Mouse (Mus musculus) G1E (cell line): Measurements from ENCODE around the gene Cenpb. TPM values are rescaled to one million over a fixed set of nuclear protein-coding genes. Genes with fewer than 3 reads are reported as not detected.

Source experiments
- ATAC-seq: 2 replicates; pipeline ENCODE4 v1.8.0; 2016; ENCODE audit warnings: mild to moderate bottlenecking; ENCODE audit not compliant: insufficient number of reproducible peaks, poor library complexity, low FRiP score, severe bottlenecking; ENCODE audit errors: extremely low read depth
- DNase-seq: peaks from one replicate; pipeline ENCODE4 v3.0.0; 2012; ENCODE audit warnings: low spot score
- H3K27me3 ChIP-seq: 2 replicates; pipeline ENCODE4 v1.6.1; 2012; ENCODE audit warnings: mild to moderate bottlenecking, low read length, inconsistent platforms; ENCODE audit not compliant: insufficient read depth
- H3K36me3 ChIP-seq: replicated peaks from 2 replicates; pipeline ENCODE3; 2012; ENCODE audit warnings: mild to moderate bottlenecking, inconsistent platforms
- H3K4me1 ChIP-seq: 2 replicates; pipeline ENCODE4 v1.6.1; 2012; ENCODE audit warnings: low read depth, low read length, inconsistent platforms, mixed read lengths; ENCODE audit not compliant: insufficient read depth
- H3K4me3 ChIP-seq: 2 replicates; pipeline ENCODE4 v1.5.1; 2012; ENCODE audit warnings: low read depth, mild to moderate bottlenecking, inconsistent platforms, low read length, moderate library complexity, mixed read lengths
- H3K9me3 ChIP-seq: replicated peaks from 2 replicates; pipeline ENCODE4 v1.6.1; 2012; ENCODE audit warnings: inconsistent platforms
- CTCF ChIP-seq: IDR thresholded peaks from 2 replicates; pipeline ENCODE4 v1.5.1; 2012; ENCODE audit warnings: low read depth, low read length, inconsistent platforms, mixed read lengths
- GATA1 ChIP-seq: IDR thresholded peaks from 2 replicates; pipeline ENCODE4 v1.6.1; 2012; ENCODE audit warnings: borderline replicate concordance, low read length, inconsistent platforms, mixed read lengths
- GATA2 ChIP-seq: IDR thresholded peaks from 2 replicates; pipeline ENCODE4 v1.6.1; 2012; ENCODE audit warnings: low read depth, low read length, inconsistent platforms, borderline replicate concordance
- POLR2AphosphoS5 ChIP-seq: IDR thresholded peaks from 2 replicates; pipeline ENCODE4 v1.6.1; 2012; ENCODE audit warnings: low read depth, low read length, inconsistent platforms; ENCODE audit not compliant: insufficient replicate concordance
- TAL1 ChIP-seq: conservative IDR thresholded peaks from 2 replicates; pipeline ENCODE4 v1.6.1; 2012; ENCODE audit warnings: low read depth, low read length, inconsistent platforms, mixed read lengths
- polyA plus RNA-seq: library from polyadenylated mRNA; stranded (reverse); fragments of >175 nt; gene quantifications from 2 replicates; pipeline ENCODE4 v1.2.3, GENCODE M21; 2012
- total RNA-seq, 2 experiments: library from RNA; stranded (forward) in 1 of 2; stranded (reverse) in 1 of 2; fragments of 200-1000 nt in 1 of 2; fragments of >200 nt in 1 of 2; fragmentation: Nextera tagmentation in 1 of 2; gene quantifications; 2 replicates each; pipeline ENCODE4 v1.2.3; 2014 to 2017

Cenpb gene
- total and polyA plus RNA-seq, 3 experiments, result 5.6 to 29.5 (median 7.4) TPM

- H3K4me3 ChIP-seq, result no peak overlapping the region
- ATAC-seq, result no peak
- no peak for TF ChIP-seq TAL1
- no peak for TF ChIP-seq POLR2AphosphoS5
- no peak for TF ChIP-seq GATA1
- TF ChIP-seq CTCF, result no peak
- no peak for TF ChIP-seq GATA2
- H3K9me3 ChIP-seq, result no peaks in the 10 kb centered on the region
- H3K4me1 ChIP-seq, result peaks cover 72% of the 10 kb centered on the region
- no peak for DNase-seq
- peaks cover 5% of the 10 kb centered on the region for H3K36me3 ChIP-seq
- H3K27me3 ChIP-seq, result peaks cover 2% of the 10 kb centered on the region; the same call in 1 of the 2 replicates
Measured at GRCm38 (mm10) chr2:131132111-131132888, 47.6 kb downstream of the Cenpb start.

- Histone ChIP-seq H3K4me1 (peaks cover 73% of the 10 kb centered on the region), H3K4me3 (no peak overlapping the region)
- no peak for TF ChIP-seq TAL1
- TF ChIP-seq CTCF, result no peak
- no peak for TF ChIP-seq GATA2
- no peak for TF ChIP-seq GATA1
- no peak for TF ChIP-seq POLR2AphosphoS5
Measured at GRCm38 (mm10) chr2:131130849-131131248, 49.0 kb downstream of the Cenpb start.

GRCm38 (mm10) chr2:131129836-131130235 lies 50.0 kb downstream of the Cenpb start:
- no peak for TF ChIP-seq CTCF
- no peak for TF ChIP-seq POLR2AphosphoS5
- no peak for TF ChIP-seq GATA1
- TF ChIP-seq TAL1, result no peak
- TF ChIP-seq GATA2, result no peak
- ATAC-seq, result no peak
- Histone ChIP-seq H3K4me1 (peaks cover 70% of the 10 kb centered on the region), H3K4me3 (no peak overlapping the region), H3K36me3 (peaks cover 4% of the 10 kb centered on the region), H3K27me3 (peaks cover 11% of the 10 kb centered on the region; the same call in 1 of the 2 replicates), H3K9me3 (no peaks in the 10 kb centered on the region)
- DNase-seq, result no peak

More at GRCm38 (mm10) chr2:131130849-131131248, 49.0 kb downstream of the Cenpb start:
- Histone ChIP-seq H3K27me3 (peaks cover 6% of the 10 kb centered on the region; the same call in 1 of the 2 replicates), H3K36me3 (peaks cover 5% of the 10 kb centered on the region), H3K9me3 (no peaks in the 10 kb centered on the region)
- no peak for DNase-seq
- no peak for ATAC-seq

GRCm38 (mm10) chr2:131128636-131129157 lies 51.2 kb downstream of the Cenpb start:
- ATAC-seq, result no peak
- TF ChIP-seq GATA1 (no peak), TAL1 (no peak), POLR2AphosphoS5 (no peak), GATA2 (no peak), CTCF (no peak)
- H3K4me1 ChIP-seq, result peaks cover 72% of the 10 kb centered on the region

GRCm38 (mm10) chr2:131128211-131128610 lies 51.7 kb downstream of the Cenpb start:
- ATAC-seq, result no peak
- TF ChIP-seq TAL1, result no peak
- no peak for TF ChIP-seq POLR2AphosphoS5
- no peak for TF ChIP-seq GATA1
- no peak for TF ChIP-seq CTCF
- TF ChIP-seq GATA2, result no peak
- peaks cover 75% of the 10 kb centered on the region for H3K4me1 ChIP-seq

More at GRCm38 (mm10) chr2:131128636-131129157, 51.2 kb downstream of the Cenpb start:
- Histone ChIP-seq H3K4me3 (no peak overlapping the region), H3K27me3 (peaks cover 18% of the 10 kb centered on the region), H3K9me3 (no peaks in the 10 kb centered on the region), H3K36me3 (no peaks in the 10 kb centered on the region)
- DNase-seq, result no peak

GRCm38 (mm10) chr2:131127161-131127730 lies 52.6 kb downstream of the Cenpb start, which contains the start of gene Hspa12b:
Hspa12b (plus strand) TSS chr2:131127280.
- DNase-seq, result peak; percentile 68
- no peaks in the 10 kb centered on the region for H3K9me3 ChIP-seq
- peaks cover 29% of the 10 kb centered on the region for H3K27me3 ChIP-seq
- H3K4me3 ChIP-seq, result peak within 1 kb of the TSS; percentile 72
- TF ChIP-seq POLR2AphosphoS5, result no peak
- TF ChIP-seq GATA2, result no peak
- no peak for TF ChIP-seq CTCF
- no peak for TF ChIP-seq GATA1
- no peak for TF ChIP-seq TAL1
- ATAC-seq, result peak; percentile 55
- H3K4me1 ChIP-seq, result peaks cover 72% of the 10 kb centered on the region
- H3K36me3 ChIP-seq, result no peaks in the 10 kb centered on the region

More at GRCm38 (mm10) chr2:131128211-131128610, 51.7 kb downstream of the Cenpb start:
- peak overlapping the region; percentile 28; the same call in 1 of the 2 replicates for H3K4me3 ChIP-seq
- H3K27me3 ChIP-seq, result peaks cover 23% of the 10 kb centered on the region
- no peaks in the 10 kb centered on the region for H3K36me3 ChIP-seq
- no peaks in the 10 kb centered on the region for H3K9me3 ChIP-seq
- DNase-seq, result no peak
